Mouse (Mus musculus) kidney, postnatal 14 days (tissue): ENCODE results near the gene Mtx3.

Experiments used
- DNase-seq: peaks from one replicate; pipeline ENCODE4 v3.0.0; 2022; ENCODE audit warnings: mixed read lengths

Gene Mtx3

DNA sequence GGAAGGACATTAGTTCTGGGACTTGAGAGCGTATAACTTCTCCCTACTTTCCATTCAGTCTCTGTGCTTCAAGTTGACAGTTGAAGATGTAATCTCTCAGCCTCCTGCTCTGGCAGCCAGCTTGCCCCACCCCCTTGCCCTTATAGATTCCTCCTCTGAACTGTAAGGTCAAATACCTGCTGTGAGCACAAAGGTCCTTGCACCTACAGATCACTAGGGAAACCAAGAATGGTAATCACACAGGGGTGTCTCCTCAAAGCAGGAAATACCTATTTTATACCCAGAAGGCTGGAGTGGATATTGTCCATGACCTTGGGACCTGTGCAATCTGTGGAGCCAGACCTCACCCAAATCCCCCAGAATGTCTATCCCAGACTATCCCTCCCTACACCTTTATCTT is 40.4 kb downstream of the Mtx3 start:
- DNase-seq = no peak

DNA sequence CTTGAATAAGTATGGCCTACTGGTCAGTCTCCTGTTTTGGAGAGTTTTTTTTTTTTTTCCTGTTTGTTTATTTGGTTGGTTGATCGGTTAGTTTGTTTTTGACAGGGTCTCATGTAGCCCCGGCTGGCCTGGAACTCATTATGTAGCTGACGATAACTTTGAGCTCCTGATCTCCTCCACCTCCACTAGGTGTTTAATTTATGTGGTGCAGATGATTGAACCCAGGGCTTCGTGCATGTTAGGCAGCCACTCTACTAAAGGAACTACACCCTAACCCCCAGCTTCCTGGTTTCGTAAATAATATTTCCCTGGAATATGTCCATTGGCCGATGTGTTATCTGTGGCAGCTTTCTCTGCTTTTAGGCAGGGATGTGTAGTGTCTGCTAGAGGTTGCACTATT is 54.5 kb downstream of the Mtx3 start:
- no peak for DNase-seq

DNA sequence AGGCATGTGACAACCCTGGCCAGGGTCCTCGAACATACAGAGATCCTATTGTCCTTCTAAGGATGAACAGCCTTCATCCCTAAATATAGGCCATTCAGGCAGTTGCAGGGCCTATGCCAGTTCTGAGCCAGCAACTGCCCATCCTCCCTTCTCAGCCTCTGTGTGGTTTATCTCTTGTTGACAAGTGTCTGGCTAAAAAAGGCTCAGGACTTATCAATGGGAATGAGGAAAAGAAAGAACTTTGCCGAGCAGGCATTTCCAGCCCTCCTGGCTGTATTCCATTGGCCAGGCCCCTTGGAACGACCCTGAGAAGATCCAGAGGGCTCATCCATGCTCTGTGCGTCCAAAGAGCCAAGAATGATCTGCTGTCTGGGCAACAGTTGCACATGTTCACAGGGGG is 58.7 kb downstream of the Mtx3 start:
- no peak for DNase-seq

DNA sequence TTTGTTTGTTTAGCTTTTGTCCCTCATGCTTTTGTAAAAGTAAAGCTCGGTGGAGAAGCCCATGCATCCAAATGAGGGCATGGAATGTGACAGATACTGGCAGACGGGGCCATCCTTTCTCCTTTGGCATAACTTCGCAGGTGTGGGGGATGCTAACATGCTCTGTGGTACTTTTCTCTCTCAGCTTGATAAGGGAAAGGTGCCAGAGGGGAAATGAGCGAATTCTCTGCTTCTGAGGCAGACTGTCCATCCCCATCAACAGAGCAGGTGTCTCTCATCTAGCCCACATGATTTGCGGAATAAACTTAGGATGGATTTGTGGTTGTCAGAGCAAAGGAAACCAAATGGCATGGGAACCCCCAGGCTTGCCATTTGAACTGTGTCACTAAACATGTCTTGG is 61.4 kb downstream of the Mtx3 start:
- DNase-seq = no peak

GRCm38 (mm10) chr13:92907366-92907765 is 62.8 kb downstream of the Mtx3 start:
- no peak for DNase-seq
